Mouse (Mus musculus) lung, embryonic 14.5 days (tissue): ENCODE measurements at regions not wholly inside any gene's neighbourhood (a gene's known extent, or its start where the extent isn't known, plus 50 kb on each side); places are given as distances from the start of the nearest gene placed in this dataset.

Experiments
- ATAC-seq: fragments of 200-750 bp; cut with Nextera tagmentation; 2 replicates; pipeline ENCODE4 v1.8.0; 2017; ENCODE audit warnings: mild to moderate bottlenecking, moderate TSS enrichment, moderate library complexity; ENCODE audit not compliant: insufficient read depth
- DNase-seq: peaks from one replicate; pipeline ENCODE4 v3.0.0-alpha.2; 2015
- H3K27ac ChIP-seq: fragments of 300-500 bp; sonication (generic); 2 replicates; pipeline ENCODE4 v1.5.1; 2014; ENCODE audit warnings: low read depth, mild to moderate bottlenecking, moderate library complexity
- H3K27me3 ChIP-seq: fragments of 300-500 bp; sonication (generic); 2 replicates; pipeline ENCODE4 v1.6.1; 2014; ENCODE audit warnings: low read length, control low read depth; ENCODE audit not compliant: insufficient read depth
- H3K36me3 ChIP-seq: fragments of 300-500 bp; sonication (generic); 2 replicates; pipeline ENCODE4 v1.6.1; 2014; ENCODE audit warnings: control low read depth; ENCODE audit not compliant: insufficient read depth
- H3K4me1 ChIP-seq: fragments of 300-500 bp; sonication (generic); 2 replicates; pipeline ENCODE4 v1.6.1; 2014; ENCODE audit warnings: antibody characterized with exemption, control low read depth; ENCODE audit not compliant: insufficient read depth
- H3K4me2 ChIP-seq: fragments of 300-500 bp; sonication (generic); 2 replicates; pipeline ENCODE4 v1.6.1; 2014; ENCODE audit warnings: mild to moderate bottlenecking
- H3K4me3 ChIP-seq: fragments of 300-500 bp; sonication (generic); 2 replicates; pipeline ENCODE4 v1.5.1; 2014; ENCODE audit warnings: low read depth, low read length
- H3K9ac ChIP-seq: fragments of 300-500 bp; sonication (generic); 2 replicates; pipeline ENCODE4 v1.6.1; 2014
- H3K9me3 ChIP-seq: fragments of 300-500 bp; sonication (generic); 2 replicates; pipeline ENCODE4 v1.6.1; 2016; ENCODE audit warnings: low read depth, low read length, control low read depth
- CTCF ChIP-seq: IDR thresholded peaks from 2 replicates; pipeline ENCODE4 v1.5.1; 2016; ENCODE audit warnings: antibody characterized with exemption, low read depth
- WGBS: fragments of 180-500 bp; shearing (Covaris S2); extraction: QIAGEN DNeasy Blood & Tissue Kit; methylation state at CpG from one replicate; pipeline ENCODE4 v1.1.7; 2014; 5-methylcytosine and 5-hydroxymethylcytosine counted together

- Histone ChIP-seq H3K27me3 (no peaks in the 10 kb centered on the region), H3K9me3 (no peaks in the 10 kb centered on the region), H3K27ac (no peak overlapping the region), H3K9ac (no peak overlapping the region), H3K4me2 (no peak overlapping the region), H3K4me3 (no peak overlapping the region), H3K36me3 (no peaks in the 10 kb centered on the region), H3K4me1 (no peaks in the 10 kb centered on the region)
- DNase-seq (no peak), ATAC-seq (no peak)
- no peak for TF ChIP-seq CTCF
- 85% methylated on average over 4 of the region's 4 CpGs for WGBS
Observed at GRCm38 (mm10) chr1:145015623-145016022, 240.4 kb upstream of the Rgs18 start.

GRCm38 (mm10) chr1:145010833-145011232, 235.6 kb upstream of the Rgs18 start:
- H3K36me3 ChIP-seq: no peaks in the 10 kb centered on the region
- no peaks in the 10 kb centered on the region for H3K27me3 ChIP-seq
- H3K9ac ChIP-seq: no peak overlapping the region
- no peak for TF ChIP-seq CTCF
- no peak overlapping the region for H3K4me2 ChIP-seq
- no peak overlapping the region for H3K4me3 ChIP-seq
- no peaks in the 10 kb centered on the region for H3K9me3 ChIP-seq
- no peaks in the 10 kb centered on the region for H3K4me1 ChIP-seq
- no peak overlapping the region for H3K27ac ChIP-seq
- ATAC-seq (no peak), DNase-seq (no peak)

- H3K4me1 ChIP-seq: no peaks in the 10 kb centered on the region
- 60% methylated on average over 5 of the region's 5 CpGs for WGBS
- H3K27me3 ChIP-seq: no peaks in the 10 kb centered on the region
- H3K9ac ChIP-seq: no peak overlapping the region
- no peak for ATAC-seq
- H3K4me2 ChIP-seq: no peak overlapping the region
- H3K36me3 ChIP-seq: no peaks in the 10 kb centered on the region
- no peak overlapping the region for H3K27ac ChIP-seq
- DNase-seq: no peak
- H3K9me3 ChIP-seq: no peaks in the 10 kb centered on the region
- H3K4me3 ChIP-seq: no peak overlapping the region
- no peak for TF ChIP-seq CTCF
Observed at GRCm38 (mm10) chr1:144978167-144978566, 202.9 kb upstream of the Rgs18 start.

GRCm38 (mm10) chr1:144965736-144966135, 190.5 kb upstream of the Rgs18 start:
- H3K4me3 ChIP-seq: no peak overlapping the region

GRCm38 (mm10) chr1:144939006-144939405, 163.8 kb upstream of the Rgs18 start:
- Histone ChIP-seq H3K4me3 (no peak overlapping the region), H3K27me3 (no peaks in the 10 kb centered on the region), H3K4me1 (no peaks in the 10 kb centered on the region), H3K9ac (no peak overlapping the region), H3K36me3 (no peaks in the 10 kb centered on the region), H3K4me2 (no peak overlapping the region), H3K27ac (no peak overlapping the region), H3K9me3 (no peaks in the 10 kb centered on the region)
- no peak for ATAC-seq
- WGBS: 84% methylated on average over 3 of the region's 3 CpGs
- TF ChIP-seq CTCF: no peak
- DNase-seq: no peak

More at GRCm38 (mm10) chr1:144965736-144966135, 190.5 kb upstream of the Rgs18 start:
- Histone ChIP-seq H3K9ac (no peak overlapping the region), H3K27ac (no peak overlapping the region), H3K27me3 (no peaks in the 10 kb centered on the region), H3K4me2 (no peak overlapping the region), H3K36me3 (no peaks in the 10 kb centered on the region), H3K9me3 (no peaks in the 10 kb centered on the region), H3K4me1 (no peaks in the 10 kb centered on the region)
- ATAC-seq (no peak), DNase-seq (no peak)
- no peak for TF ChIP-seq CTCF
- 71% methylated on average over 3 of the region's 3 CpGs for WGBS

GRCm38 (mm10) chr1:144926136-144926535, 150.9 kb upstream of the Rgs18 start:
- Histone ChIP-seq H3K4me3 (no peak overlapping the region), H3K4me1 (no peaks in the 10 kb centered on the region), H3K9ac (no peak overlapping the region), H3K27ac (no peak overlapping the region), H3K9me3 (no peaks in the 10 kb centered on the region), H3K36me3 (no peaks in the 10 kb centered on the region), H3K27me3 (no peaks in the 10 kb centered on the region), H3K4me2 (no peak overlapping the region)
- TF ChIP-seq CTCF: no peak
- ATAC-seq (no peak), DNase-seq (no peak)
- WGBS: 70% methylated on average over 2 of the region's 2 CpGs

GRCm38 (mm10) chr1:144916568-144916967, 141.3 kb upstream of the Rgs18 start:
- DNase-seq (no peak), ATAC-seq (no peak)
- H3K27me3 ChIP-seq: no peaks in the 10 kb centered on the region
- H3K4me1 ChIP-seq: no peaks in the 10 kb centered on the region
- no peaks in the 10 kb centered on the region for H3K9me3 ChIP-seq
- H3K4me3 ChIP-seq: no peak overlapping the region
- no peak overlapping the region for H3K4me2 ChIP-seq
- no peak overlapping the region for H3K9ac ChIP-seq
- H3K27ac ChIP-seq: no peak overlapping the region
- no peak for TF ChIP-seq CTCF
- no peaks in the 10 kb centered on the region for H3K36me3 ChIP-seq
- 90% methylated on average over 5 of the region's 5 CpGs for WGBS

- no peak overlapping the region for H3K4me3 ChIP-seq
- ATAC-seq (peak; percentile 81), DNase-seq (peak; percentile 56)
- no peaks in the 10 kb centered on the region for H3K36me3 ChIP-seq
- H3K9ac ChIP-seq: no peak overlapping the region
- 38% methylated on average over 3 of the region's 3 CpGs for WGBS
- no peaks in the 10 kb centered on the region for H3K4me1 ChIP-seq
- H3K27ac ChIP-seq: no peak overlapping the region
- no peak for TF ChIP-seq CTCF
- no peaks in the 10 kb centered on the region for H3K27me3 ChIP-seq
- no peaks in the 10 kb centered on the region for H3K9me3 ChIP-seq
- no peak overlapping the region for H3K4me2 ChIP-seq
Observed at GRCm38 (mm10) chr1:144902987-144903386, 127.8 kb upstream of the Rgs18 start.
